Mouse (Mus musculus) lung, adult 2 months (tissue): ENCODE data around the gene Zfp513.

Experiments
- CTCF ChIP-seq: fragments of 200-500 bp; IDR thresholded peaks from 2 replicates; pipeline ENCODE4 v1.5.1; 2011; ENCODE audit warnings: mild to moderate bottlenecking, low read length, control low read depth; ENCODE audit not compliant: insufficient read depth
- POLR2A ChIP-seq: fragments of 200-500 bp; IDR thresholded peaks from 2 replicates; pipeline ENCODE4 v1.6.1; 2011; ENCODE audit warnings: low read depth, mild to moderate bottlenecking, control low read depth, low read length, borderline replicate concordance; ENCODE audit errors: extremely low read depth

- TF ChIP-seq POLR2A (no peak), CTCF (no peak)
Measured at GRCm38 (mm10) chr5:31195671-31196070, 6.4 kb downstream of the Zfp513 start.
